Mouse (Mus musculus) heart, adult 2 months (tissue): ENCODE data around the gene Ctbp2.

Source experiments
- CTCF ChIP-seq: fragments of 200-600 bp; IDR thresholded peaks from 2 replicates; pipeline ENCODE4 v1.8.1; 2022; ENCODE audit warnings: antibody characterized with exemption, mild to moderate bottlenecking, moderate library complexity
- EP300 ChIP-seq: fragments of 200-500 bp; IDR thresholded peaks from 2 replicates; pipeline ENCODE4 v1.6.1; 2011; ENCODE audit warnings: low read depth, low read length, control low read depth; ENCODE audit not compliant: insufficient read depth

DNA sequence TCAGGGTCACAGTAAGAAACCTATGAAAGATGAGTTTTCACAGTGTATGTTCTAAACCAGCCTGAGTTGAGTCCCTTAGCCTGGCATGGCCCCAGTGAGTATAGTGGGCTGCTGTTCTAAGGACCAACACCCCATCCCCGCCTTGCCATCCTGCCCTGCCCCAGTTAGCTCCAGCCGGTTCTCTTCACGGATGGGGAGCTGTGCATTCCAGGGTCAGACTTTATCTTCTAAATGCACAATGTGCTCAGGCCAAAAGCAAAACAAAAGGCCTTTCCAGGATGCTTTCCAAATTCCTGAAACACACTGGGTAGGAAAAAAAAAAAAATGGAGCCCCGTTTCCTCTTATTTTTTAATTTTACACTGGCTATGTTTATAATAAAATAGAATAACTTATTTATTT lies 24.9 kb downstream of the Ctbp2 start:
- TF ChIP-seq CTCF (no peak), EP300 (no peak)
